Mouse (Mus musculus): ENCODE data around the gene Cenpx.
A peak's percentile ranks its signal among the peaks of the same experiment; 100 is the strongest.
"Not testable (repeated sequence)": the region's sequence is repeated elsewhere in the genome, so short reads cannot be mapped to it uniquely, and the experiment has no call there.

The Cenpx gene

GRCm38 (mm10) chr11:120703696-120704454 lies 9.7 kb downstream of the Cenpx start:
- no peak for DNase-seq (ENCODE audit: extremely low spot score, low read depth, low spot score)

- DNase-seq (ENCODE audit: extremely low spot score, low read depth, low spot score) = no peak
These were observed 15.8 kb downstream of the Cenpx start for GRCm38 (mm10) chr11:120697741-120698140.

- DNase-seq (ENCODE audit: extremely low spot score, low read depth, low spot score) = no peak
These were observed 17.0 kb downstream of the Cenpx start for GRCm38 (mm10) chr11:120696568-120696967.

GRCm38 (mm10) chr11:120695641-120696040 lies 17.9 kb downstream of the Cenpx start:
- no peak for DNase-seq (ENCODE audit: extremely low spot score, low read depth, low spot score)

- no peak for DNase-seq (ENCODE audit: extremely low spot score, low read depth, low spot score)
These were observed 18.4 kb downstream of the Cenpx start for GRCm38 (mm10) chr11:120695184-120695583.

- DNase-seq (ENCODE audit: extremely low spot score, low read depth, low spot score) = no peak
These were observed 20.1 kb downstream of the Cenpx start for GRCm38 (mm10) chr11:120693461-120693860.

- no peak for DNase-seq (ENCODE audit: extremely low spot score, low read depth, low spot score)
These were observed 21.0 kb downstream of the Cenpx start for GRCm38 (mm10) chr11:120692471-120693011.

- no peak for DNase-seq (ENCODE audit: extremely low spot score, low read depth, low spot score)
These were observed 24.2 kb downstream of the Cenpx start for GRCm38 (mm10) chr11:120689365-120689764.

GRCm38 (mm10) chr11:120686650-120687272 lies 26.8 kb downstream of the Cenpx start:
- no peak for DNase-seq (ENCODE audit: extremely low spot score, low read depth, low spot score)

GRCm38 (mm10) chr11:120684660-120685059 lies 28.9 kb downstream of the Cenpx start:
- no peak for DNase-seq (ENCODE audit: extremely low spot score, low read depth, low spot score)

- DNase-seq (ENCODE audit: extremely low spot score, low read depth, low spot score) = no peak
These were observed 29.5 kb downstream of the Cenpx start for GRCm38 (mm10) chr11:120684086-120684485.

GRCm38 (mm10) chr11:120683536-120683935 lies 30.0 kb downstream of the Cenpx start:
- no peak for DNase-seq (ENCODE audit: extremely low spot score, low read depth, low spot score)

- DNase-seq (ENCODE audit: extremely low spot score, low read depth, low spot score) = no peak
These were observed 30.9 kb downstream of the Cenpx start for GRCm38 (mm10) chr11:120682683-120683082.

GRCm38 (mm10) chr11:120679909-120680308 lies 33.6 kb downstream of the Cenpx start:
- DNase-seq (ENCODE audit: extremely low spot score, low read depth, low spot score) = no peak

GRCm38 (mm10) chr11:120676951-120677350 lies 36.6 kb downstream of the Cenpx start:
- DNase-seq (ENCODE audit: extremely low spot score, low read depth, low spot score) = no peak

GRCm38 (mm10) chr11:120675875-120676274 lies 37.7 kb downstream of the Cenpx start:
- not testable (repeated sequence) for DNase-seq (ENCODE audit: extremely low spot score, low read depth, low spot score)

- no peak for DNase-seq (ENCODE audit: extremely low spot score, low read depth, low spot score)
These were observed 39.9 kb downstream of the Cenpx start for GRCm38 (mm10) chr11:120673594-120674122.

- peak; percentile 72 for DNase-seq (ENCODE audit: extremely low spot score, low read depth, low spot score)
These were observed 40.6 kb downstream of the Cenpx start, which contains the start of gene Aspscr1 for GRCm38 (mm10) chr11:120672687-120673593. Gene Aspscr1, plus strand, starts transcription at chr11:120672973.

- no peak for DNase-seq (ENCODE audit: extremely low spot score, low read depth, low spot score)
These were observed 46.9 kb downstream of the Cenpx start for GRCm38 (mm10) chr11:120666617-120667016.

- DNase-seq (ENCODE audit: extremely low spot score, low read depth, low spot score) = no peak
These were observed 48.1 kb downstream of the Cenpx start for GRCm38 (mm10) chr11:120665406-120665805.

GRCm38 (mm10) chr11:120663714-120664113 lies 49.8 kb downstream of the Cenpx start:
- DNase-seq (ENCODE audit: extremely low spot score, low read depth, low spot score) = no peak
